Mouse (Mus musculus) forebrain, embryonic 10.5 days (tissue): ENCODE results near the gene Scgb2a2. TPM values are rescaled to one million over a fixed set of nuclear protein-coding genes. Genes with fewer than 3 reads are reported as not detected.
"Not testable (repeated sequence)": the region's sequence is repeated elsewhere in the genome, so short reads cannot be mapped to it uniquely, and the experiment has no call there.

ENCODE experiments used
- DNase-seq: peaks from one replicate; pipeline ENCODE4 v3.0.0-alpha.2; 2017; ENCODE audit warnings: low spot score; ENCODE audit errors: extremely low spot score
- H3K27ac ChIP-seq: fragments of 300-500 bp; sonication (generic); 2 replicates; pipeline ENCODE4 v1.5.1; 2016; ENCODE audit warnings: mild to moderate bottlenecking
- H3K27me3 ChIP-seq: fragments of 300-500 bp; sonication (generic); 2 replicates; pipeline ENCODE4 v1.6.1; 2016; ENCODE audit warnings: mild to moderate bottlenecking; ENCODE audit not compliant: poor library complexity, severe bottlenecking
- H3K36me3 ChIP-seq: fragments of 300-500 bp; sonication (generic); replicated peaks from 2 replicates; pipeline ENCODE4 v1.6.1; 2016; ENCODE audit warnings: mild to moderate bottlenecking, moderate library complexity
- H3K4me1 ChIP-seq: fragments of 300-500 bp; sonication (generic); 2 replicates; pipeline ENCODE4 v1.6.1; 2016
- H3K4me3 ChIP-seq: fragments of 300-500 bp; sonication (generic); 2 replicates; pipeline ENCODE4 v1.5.1; 2016; ENCODE audit warnings: mild to moderate bottlenecking, moderate library complexity
- H3K9me3 ChIP-seq: fragments of 300-500 bp; sonication (generic); 2 replicates; pipeline ENCODE4 v1.6.1; 2016; ENCODE audit warnings: mild to moderate bottlenecking, moderate library complexity
- WGBS: fragments of 180-500 bp; shearing (Covaris S2); methylation state at CpG from one replicate; pipeline ENCODE4 v1.1.7; 2016; 5-methylcytosine and 5-hydroxymethylcytosine counted together
- polyA plus RNA-seq: library from polyadenylated mRNA; unstranded; fragments of >200 nt; fragmentation: Nextera tagmentation; extraction: Ambion mirVana; gene quantifications from 2 replicates; pipeline ENCODE4 v1.2.1, GENCODE M21; 2016

The Scgb2a2 gene
- polyA plus RNA-seq, result not detected in 2 replicates

GRCm38 (mm10) chr19:9847262-9847661 is at the start of gene Scgb2a2:
TSS of gene Scgb2a2 (plus strand) at chr19:9847562.
- no peak for DNase-seq
- Histone ChIP-seq H3K4me3 (no peak within 1 kb of the TSS), H3K27me3 (no peaks in the 10 kb centered on the region), H3K27ac (no peak within 1 kb of the TSS), H3K9me3 (no peaks in the 10 kb centered on the region), H3K4me1 (no peaks in the 10 kb centered on the region), H3K36me3 (no peaks in the 10 kb centered on the region)
- WGBS, result 84% methylated on average over 2 of the region's 2 CpGs

- not testable (repeated sequence) for H3K27me3 ChIP-seq, H3K9me3 ChIP-seq, H3K36me3 ChIP-seq, H3K4me1 ChIP-seq, DNase-seq
- Histone ChIP-seq H3K4me3 (peak overlapping the region; percentile 44), H3K27ac (peak overlapping the region; percentile 79)
- WGBS, result 13% methylated on average over 18 of the region's 21 CpGs
Observed at GRCm38 (mm10) chr19:9836581-9837340, 10.6 kb upstream of the Scgb2a2 start.

DNA sequence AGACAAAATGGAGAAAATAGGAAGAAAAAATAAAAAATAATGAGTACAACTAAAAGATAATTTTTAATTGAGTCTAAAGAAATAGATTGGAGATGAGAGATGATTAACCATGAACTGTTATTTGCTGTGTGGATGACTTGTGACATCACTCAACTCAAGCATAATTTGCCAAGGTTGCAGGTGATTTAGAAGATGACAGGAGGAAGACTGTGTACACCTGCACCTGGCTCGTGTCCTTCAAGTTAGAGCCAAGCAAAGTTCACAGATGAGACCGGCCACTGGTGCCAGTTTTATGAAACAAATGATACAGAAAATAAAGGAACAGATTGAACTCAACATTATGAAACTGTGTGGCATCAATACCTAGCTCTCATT is 10.0 kb upstream of the Scgb2a2 start:
- no peaks in the 10 kb centered on the region for H3K9me3 ChIP-seq
- H3K36me3 ChIP-seq, result no peaks in the 10 kb centered on the region
- H3K4me3 ChIP-seq, result no peak overlapping the region
- H3K27me3 ChIP-seq, result no peaks in the 10 kb centered on the region
- 55% methylated on average over 2 of the region's 2 CpGs for WGBS
- no peak for DNase-seq
- H3K27ac ChIP-seq, result no peak overlapping the region
- no peaks in the 10 kb centered on the region for H3K4me1 ChIP-seq

DNA sequence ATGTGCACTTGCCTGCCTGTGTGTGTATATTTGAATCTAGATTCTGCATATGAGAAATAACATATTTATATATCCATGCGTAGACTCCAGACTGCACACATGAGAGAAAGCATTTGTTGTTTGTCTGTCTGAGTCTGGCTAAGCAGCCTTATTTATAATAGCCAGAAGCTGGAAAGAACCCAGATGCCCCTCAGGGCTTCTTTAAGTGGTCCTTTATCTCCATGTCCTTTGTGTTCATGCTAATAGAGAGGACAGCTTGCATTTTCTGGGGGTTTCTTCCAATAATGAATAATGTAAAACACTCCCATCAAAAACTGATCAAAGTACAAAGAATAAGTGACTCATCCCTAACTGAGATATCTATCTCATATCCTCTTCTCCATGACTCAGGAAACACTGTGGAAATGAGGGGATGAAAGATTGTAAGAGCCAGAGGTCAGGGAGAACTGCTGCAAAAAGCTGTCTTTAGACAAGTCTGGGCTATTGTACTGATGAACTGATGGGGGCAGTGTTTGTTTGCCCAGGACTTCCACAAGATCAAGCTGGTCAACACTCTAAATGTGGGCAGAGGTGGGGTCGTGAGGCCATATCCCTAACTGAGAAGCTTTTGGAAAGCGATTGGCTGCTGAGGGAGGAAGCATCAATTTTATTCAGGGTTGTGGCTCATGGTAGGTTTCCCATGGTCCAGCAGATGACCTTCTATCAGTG is 2.2 kb downstream of the Scgb2a2 start:
- WGBS, result 70% methylated on average over 3 of the region's 3 CpGs
- H3K27ac ChIP-seq, H3K4me3 ChIP-seq, H3K4me1 ChIP-seq, DNase-seq, H3K9me3 ChIP-seq, H3K36me3 ChIP-seq, H3K27me3 ChIP-seq: not testable (repeated sequence)

DNA sequence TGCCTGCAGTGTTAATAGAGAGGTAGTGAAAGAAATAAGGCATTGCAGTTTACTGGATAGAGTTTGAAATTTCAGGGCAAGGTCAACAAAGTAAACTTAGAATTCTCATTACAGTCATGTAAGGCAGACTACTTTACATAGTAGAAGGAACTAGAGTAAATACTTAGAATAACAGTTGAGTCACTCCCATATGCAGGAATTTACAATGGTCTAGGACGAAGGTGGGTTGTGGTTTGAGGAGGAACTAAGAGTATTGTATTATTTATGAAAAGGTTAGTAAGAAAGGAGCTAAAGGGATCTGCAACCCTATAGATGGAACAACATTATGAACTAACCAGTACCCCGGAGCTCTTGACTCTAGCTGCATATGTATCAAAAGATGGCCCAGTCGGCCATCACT is 13.5 kb downstream of the Scgb2a2 start:
- DNase-seq, H3K4me1 ChIP-seq, H3K4me3 ChIP-seq, H3K27me3 ChIP-seq, H3K36me3 ChIP-seq, H3K27ac ChIP-seq, H3K9me3 ChIP-seq: not testable (repeated sequence)
- WGBS, result 89% methylated on average over 3 of the region's 3 CpGs

DNA sequence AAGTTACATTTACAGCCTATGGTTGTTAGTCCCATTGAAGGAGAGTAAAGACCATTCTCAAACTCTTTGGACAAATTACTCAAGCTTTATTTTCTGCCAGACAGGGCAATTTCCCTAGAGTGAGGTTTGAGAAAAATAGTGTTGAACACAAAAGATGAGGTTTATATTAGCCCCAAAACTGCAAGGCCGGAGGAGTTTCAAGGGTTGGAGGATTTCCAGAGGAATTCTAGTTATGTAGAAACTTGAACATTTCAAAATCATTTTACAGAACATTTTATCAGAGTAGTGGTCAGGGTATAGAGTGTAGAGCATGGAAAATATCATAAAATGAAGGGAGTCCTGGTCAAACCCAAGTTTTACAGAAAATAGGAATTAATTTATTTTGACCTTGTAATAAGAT is 17.5 kb downstream of the Scgb2a2 start:
- no peaks in the 10 kb centered on the region for H3K9me3 ChIP-seq
- no peak overlapping the region for H3K27ac ChIP-seq
- H3K4me3 ChIP-seq, result no peak overlapping the region
- 94% methylated on average over 1 of the region's 1 CpGs for WGBS
- H3K4me1 ChIP-seq, result no peaks in the 10 kb centered on the region
- no peak for DNase-seq
- no peaks in the 10 kb centered on the region for H3K27me3 ChIP-seq
- H3K36me3 ChIP-seq, result peaks cover 8% of the 10 kb centered on the region

GRCm38 (mm10) chr19:9865466-9865865 is 18.1 kb downstream of the Scgb2a2 start:
- Histone ChIP-seq H3K4me3 (no peak overlapping the region), H3K4me1 (no peaks in the 10 kb centered on the region), H3K27ac (no peak overlapping the region), H3K27me3 (no peaks in the 10 kb centered on the region), H3K9me3 (no peaks in the 10 kb centered on the region), H3K36me3 (peaks cover 14% of the 10 kb centered on the region)
- DNase-seq, result no peak

DNA sequence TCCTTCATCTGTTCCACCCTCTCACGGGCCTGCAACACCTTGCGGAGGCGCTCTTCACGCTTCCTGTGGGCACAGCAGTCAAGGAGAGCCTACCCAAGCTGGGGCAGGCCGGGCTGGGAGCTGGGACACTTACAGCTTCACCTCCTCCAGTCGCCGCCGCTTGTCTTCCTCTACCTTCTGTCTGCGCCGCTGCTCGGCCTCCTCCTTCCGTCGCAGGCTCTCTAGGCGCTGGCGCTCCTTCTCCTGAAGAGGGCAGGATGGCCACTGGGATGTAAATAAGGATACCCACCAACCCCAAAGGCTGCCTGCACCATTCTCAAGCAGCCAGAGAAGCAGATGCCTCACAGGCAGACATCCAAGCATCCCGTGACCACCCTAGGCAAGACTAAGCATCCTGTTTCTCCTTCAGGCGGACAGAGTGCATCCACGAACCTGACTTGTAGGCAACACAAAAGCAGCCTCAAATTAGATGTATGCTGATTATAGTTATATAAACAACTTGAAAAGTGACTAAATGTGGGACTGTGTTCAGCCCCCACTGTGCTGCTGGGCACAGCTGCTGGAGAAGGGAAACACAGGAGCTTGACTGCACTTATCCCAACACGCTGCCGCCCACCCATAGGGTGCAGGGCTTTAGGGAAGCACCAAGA is 30.9 kb downstream of the Scgb2a2 start:
- H3K4me3 ChIP-seq, result no peak overlapping the region
- no peaks in the 10 kb centered on the region for H3K9me3 ChIP-seq
- H3K27me3 ChIP-seq, result no peaks in the 10 kb centered on the region
- 97% methylated on average over 20 of the region's 20 CpGs for WGBS
- peaks cover 100% of the 10 kb centered on the region for H3K36me3 ChIP-seq
- no peaks in the 10 kb centered on the region for H3K4me1 ChIP-seq
- no peak overlapping the region for H3K27ac ChIP-seq
- DNase-seq, result no peak

DNA sequence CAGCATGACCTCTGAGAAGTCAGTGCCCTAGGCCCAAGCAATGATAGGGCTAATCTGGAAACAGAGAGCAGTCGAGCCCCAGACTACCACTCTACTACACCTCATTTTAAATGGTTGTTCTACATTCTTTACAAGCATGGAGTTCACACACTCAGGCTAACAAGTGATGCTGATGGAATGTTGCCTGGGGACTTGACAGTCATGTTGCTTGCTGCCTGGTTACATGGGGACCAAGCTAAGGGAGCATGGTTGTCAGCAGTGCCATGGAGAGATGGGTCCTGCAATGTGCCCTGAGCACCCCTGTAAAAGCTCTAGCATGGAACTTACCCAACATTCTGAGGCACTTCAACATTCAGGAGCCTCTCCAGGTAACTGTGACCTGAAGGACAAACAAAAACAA is 39.0 kb downstream of the Scgb2a2 start:
- DNase-seq, result no peak
- Histone ChIP-seq H3K9me3 (no peaks in the 10 kb centered on the region), H3K4me3 (no peak overlapping the region), H3K4me1 (no peaks in the 10 kb centered on the region), H3K27me3 (no peaks in the 10 kb centered on the region), H3K36me3 (peaks cover 100% of the 10 kb centered on the region), H3K27ac (no peak overlapping the region)
- WGBS, result 80% methylated on average over 1 of the region's 1 CpGs

DNA sequence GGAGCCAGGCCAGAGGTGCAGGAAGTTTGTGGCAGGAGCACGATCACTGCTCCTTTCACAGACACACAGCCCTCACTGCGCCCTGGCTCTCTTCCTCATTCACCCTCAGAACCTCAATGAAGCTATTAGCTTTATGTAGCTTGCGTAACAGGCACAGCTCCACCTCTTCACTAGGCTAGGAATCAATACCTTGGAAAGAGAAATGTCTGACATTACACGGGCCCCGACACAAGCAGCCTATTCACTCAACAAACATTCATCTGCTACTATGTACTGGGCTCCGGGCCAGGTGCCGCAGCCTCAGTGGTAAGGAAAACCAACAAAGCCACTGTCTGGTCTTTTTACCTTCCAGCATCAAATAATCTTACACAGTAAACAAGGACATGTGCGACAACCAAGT is 39.4 kb downstream of the Scgb2a2 start:
- Histone ChIP-seq H3K9me3 (no peaks in the 10 kb centered on the region), H3K4me3 (no peak overlapping the region), H3K27ac (no peak overlapping the region), H3K27me3 (no peaks in the 10 kb centered on the region), H3K4me1 (no peaks in the 10 kb centered on the region), H3K36me3 (peaks cover 100% of the 10 kb centered on the region)
- peak; percentile 7 for DNase-seq
- WGBS, result 97% methylated on average over 8 of the region's 8 CpGs

DNA sequence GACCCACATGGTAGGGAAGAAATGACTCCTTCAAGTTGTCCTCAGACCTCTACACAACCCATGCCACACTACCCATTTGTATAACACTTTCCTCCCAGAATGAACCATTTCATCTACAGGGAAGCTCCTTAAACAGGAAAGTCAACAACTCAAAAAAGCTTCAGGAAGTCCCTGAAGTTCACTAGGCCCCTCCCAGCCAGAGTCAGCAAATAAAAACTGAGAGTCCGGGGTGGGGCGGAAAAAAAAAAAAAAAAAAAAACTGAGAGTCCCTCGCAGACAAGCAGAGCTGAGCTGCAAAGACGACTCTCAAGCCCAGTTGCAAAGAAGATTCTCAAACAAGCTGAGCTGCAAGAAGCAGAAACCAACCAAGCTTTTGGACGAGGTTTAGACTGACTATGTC is 48.7 kb downstream of the Scgb2a2 start:
- no peaks in the 10 kb centered on the region for H3K27me3 ChIP-seq
- 0 out of 2 replicates have a peak overlapping the region, but pooled peaks have one; percentile 76 for H3K4me3 ChIP-seq
- WGBS, result 83% methylated on average over 5 of the region's 5 CpGs
- no peak for DNase-seq
- H3K9me3 ChIP-seq, result no peaks in the 10 kb centered on the region; the same call in 1 of the 2 replicates
- peaks cover 34% of the 10 kb centered on the region for H3K4me1 ChIP-seq
- peaks cover 64% of the 10 kb centered on the region for H3K36me3 ChIP-seq
- H3K27ac ChIP-seq, result no peak overlapping the region

- Histone ChIP-seq H3K9me3 (no peaks in the 10 kb centered on the region; the same call in 1 of the 2 replicates), H3K27ac (peak overlapping the region; percentile 96), H3K4me3 (peak overlapping the region; percentile 76), H3K4me1 (peaks cover 37% of the 10 kb centered on the region), H3K27me3 (no peaks in the 10 kb centered on the region), H3K36me3 (peaks cover 39% of the 10 kb centered on the region)
- WGBS, result 12% methylated on average over 17 of the region's 17 CpGs
- no peak for DNase-seq
Observed at GRCm38 (mm10) chr19:9898339-9899066, 51.1 kb downstream of the Scgb2a2 start.
